Mouse (Mus musculus): ENCODE measurements at regions not wholly inside any gene's neighbourhood (a gene's known extent, or its start where the extent isn't known, plus 50 kb on each side); places are given as distances from the start of the nearest gene placed in this dataset.

DNA sequence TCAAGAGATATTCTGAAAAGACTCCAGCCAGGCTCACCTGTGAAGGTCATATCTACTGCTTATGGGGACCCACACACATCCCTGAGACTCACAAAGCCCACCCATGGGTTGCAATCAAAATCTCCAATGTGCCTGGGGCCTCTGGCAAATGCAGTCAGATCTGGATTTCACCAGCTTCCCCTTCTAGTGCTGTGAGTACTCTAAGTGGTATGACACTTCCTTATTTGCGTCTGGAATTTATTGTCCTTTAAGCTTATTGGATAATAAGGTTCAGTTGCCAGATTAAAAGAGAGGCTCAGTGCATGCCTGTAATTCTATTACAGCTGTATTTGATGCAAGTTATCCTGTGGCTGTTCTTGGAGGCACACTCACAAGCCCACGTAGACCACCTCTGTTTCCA, 206.3 kb upstream of the Foxq1 start:
- no peak overlapping the region for H3K9ac ChIP-seq (replicated peaks)
- no peaks in the 10 kb centered on the region for H3K36me3 ChIP-seq (replicated peaks; ENCODE audit: control insufficient read depth, insufficient read depth, low read depth)
- no peak overlapping the region for H3K27ac ChIP-seq
- ATAC-seq (ENCODE audit: insufficient read depth) (no peak), DNase-seq (ENCODE audit: low read depth in 3 of 3, low spot score in 3 of 3) (no peak)
- no peaks in the 10 kb centered on the region for H3K4me1 ChIP-seq (replicated peaks; ENCODE audit: control insufficient read depth in 2 of 2, insufficient read depth in 2 of 2, low read length in 1 of 2)
- TF ChIP-seq EP300 (IDR thresholded peaks at IDR 0.05; ENCODE audit: low read depth) = no peak
- TF ChIP-seq CTCF (IDR thresholded peaks at IDR 0.05; ENCODE audit: low read depth) = no peak
- H3K4me3 ChIP-seq (ENCODE audit: insufficient read depth in 1 of 2, low read depth in 2 of 2, low read length in 2 of 2) = no peak overlapping the region
- no peaks in the 10 kb centered on the region for H3K9me3 ChIP-seq (ENCODE audit: control insufficient read depth, low read length)
- 31% methylated on average over 2 of the region's 2 CpGs for WGBS (ENCODE audit: insufficient replicate concordance)
- H3K27me3 ChIP-seq (ENCODE audit: control insufficient read depth, insufficient read depth, low read length) = no peaks in the 10 kb centered on the region
- H3K4me2 ChIP-seq (ENCODE audit: low read depth) = no peak overlapping the region

GRCm38 (mm10) chr13:31351481-31351880, 204.5 kb upstream of the Foxq1 start:
- Histone ChIP-seq H3K36me3 (replicated peaks; ENCODE audit: control insufficient read depth, insufficient read depth, low read depth) (no peaks in the 10 kb centered on the region), H3K4me2 (ENCODE audit: low read depth) (no peak overlapping the region), H3K4me3 (ENCODE audit: insufficient read depth in 1 of 2, low read depth in 2 of 2, low read length in 2 of 2) (no peak overlapping the region), H3K9me3 (ENCODE audit: control insufficient read depth, low read length) (no peaks in the 10 kb centered on the region), H3K27me3 (ENCODE audit: control insufficient read depth, insufficient read depth, low read length) (no peaks in the 10 kb centered on the region), H3K4me1 (replicated peaks; ENCODE audit: control insufficient read depth in 2 of 2, insufficient read depth in 2 of 2, low read length in 1 of 2) (no peaks in the 10 kb centered on the region), H3K27ac (no peak overlapping the region), H3K9ac (replicated peaks) (no peak overlapping the region)
- TF ChIP-seq CTCF (IDR thresholded peaks at IDR 0.05; ENCODE audit: low read depth) = no peak
- no peak for TF ChIP-seq EP300 (IDR thresholded peaks at IDR 0.05; ENCODE audit: low read depth)
- DNase-seq (ENCODE audit: low read depth in 3 of 3, low spot score in 3 of 3) (no peak), ATAC-seq (ENCODE audit: insufficient read depth) (no peak)

GRCm38 (mm10) chr13:31352825-31353224, 203.1 kb upstream of the Foxq1 start:
- Histone ChIP-seq H3K9ac (replicated peaks) (no peak overlapping the region), H3K36me3 (replicated peaks; ENCODE audit: control insufficient read depth, insufficient read depth, low read depth) (no peaks in the 10 kb centered on the region), H3K4me2 (ENCODE audit: low read depth) (no peak overlapping the region), H3K27me3 (ENCODE audit: control insufficient read depth, insufficient read depth, low read length) (no peaks in the 10 kb centered on the region), H3K4me3 (ENCODE audit: insufficient read depth in 1 of 2, low read depth in 2 of 2, low read length in 2 of 2) (no peak overlapping the region), H3K4me1 (replicated peaks; ENCODE audit: control insufficient read depth in 2 of 2, insufficient read depth in 2 of 2, low read length in 1 of 2) (no peaks in the 10 kb centered on the region), H3K27ac (no peak overlapping the region), H3K9me3 (ENCODE audit: control insufficient read depth, low read length) (no peaks in the 10 kb centered on the region)
- TF ChIP-seq CTCF (IDR thresholded peaks at IDR 0.05; ENCODE audit: low read depth) = peak; percentile 24
- no peak for TF ChIP-seq EP300 (IDR thresholded peaks at IDR 0.05; ENCODE audit: low read depth)
- DNase-seq (ENCODE audit: low read depth in 3 of 3, low spot score in 3 of 3) = no peak
- no peak for ATAC-seq (ENCODE audit: insufficient read depth)
- 46% methylated on average over 5 of the region's 5 CpGs for WGBS (ENCODE audit: insufficient replicate concordance)

DNA sequence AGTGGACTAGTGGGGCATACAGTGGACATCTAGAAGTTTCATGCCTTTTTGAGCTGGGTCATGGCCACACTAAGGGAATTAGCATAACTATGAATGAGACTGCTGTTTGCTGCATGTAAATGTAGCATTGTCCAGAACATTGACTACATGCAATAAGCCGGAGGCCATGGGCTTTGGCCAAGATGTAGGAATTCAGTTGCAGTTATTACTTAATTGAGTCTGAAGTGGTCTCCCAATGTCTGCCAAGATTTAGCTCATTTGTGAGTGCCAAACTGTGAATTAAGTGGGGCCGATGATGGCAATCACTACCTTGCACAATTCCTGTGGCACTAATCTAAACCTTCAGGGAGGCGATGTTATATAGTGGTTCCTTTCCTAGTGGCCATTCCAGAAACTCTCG, 196.6 kb upstream of the Foxq1 start:
- ATAC-seq (ENCODE audit: insufficient read depth) = no peak

GRCm38 (mm10) chr13:31362386-31362785, 193.5 kb upstream of the Foxq1 start:
- Histone ChIP-seq H3K27ac (no peak overlapping the region), H3K4me3 (ENCODE audit: insufficient read depth in 1 of 2, low read depth in 2 of 2, low read length in 2 of 2) (no peak overlapping the region), H3K27me3 (ENCODE audit: control insufficient read depth, insufficient read depth, low read length) (no peaks in the 10 kb centered on the region), H3K9me3 (ENCODE audit: control insufficient read depth, low read length) (no peaks in the 10 kb centered on the region), H3K9ac (replicated peaks) (no peak overlapping the region), H3K4me1 (replicated peaks; ENCODE audit: control insufficient read depth in 2 of 2, insufficient read depth in 2 of 2, low read length in 1 of 2) (no peaks in the 10 kb centered on the region), H3K4me2 (ENCODE audit: low read depth) (no peak overlapping the region), H3K36me3 (replicated peaks; ENCODE audit: control insufficient read depth, insufficient read depth, low read depth) (no peaks in the 10 kb centered on the region)
- TF ChIP-seq CTCF (IDR thresholded peaks at IDR 0.05; ENCODE audit: low read depth) = no peak
- no peak for TF ChIP-seq EP300 (IDR thresholded peaks at IDR 0.05; ENCODE audit: low read depth)
- ATAC-seq (ENCODE audit: insufficient read depth) (no peak), DNase-seq (ENCODE audit: low read depth in 3 of 3, low spot score in 3 of 3) (no peak)
- WGBS (ENCODE audit: insufficient replicate concordance) = 13% methylated on average over 3 of the region's 3 CpGs

More for the DNA sequence above, 196.6 kb upstream of the Foxq1 start:
- no peaks in the 10 kb centered on the region for H3K27me3 ChIP-seq (ENCODE audit: control insufficient read depth, insufficient read depth, low read length)
- no peak overlapping the region for H3K4me2 ChIP-seq (ENCODE audit: low read depth)
- no peak overlapping the region for H3K4me3 ChIP-seq (ENCODE audit: insufficient read depth in 1 of 2, low read depth in 2 of 2, low read length in 2 of 2)
- H3K36me3 ChIP-seq (replicated peaks; ENCODE audit: control insufficient read depth, insufficient read depth, low read depth) = no peaks in the 10 kb centered on the region
- no peak for DNase-seq (ENCODE audit: low read depth in 3 of 3, low spot score in 3 of 3)
- no peaks in the 10 kb centered on the region for H3K9me3 ChIP-seq (ENCODE audit: control insufficient read depth, low read length)
- H3K27ac ChIP-seq = no peak overlapping the region
- TF ChIP-seq EP300 (IDR thresholded peaks at IDR 0.05; ENCODE audit: low read depth) (no peak), CTCF (IDR thresholded peaks at IDR 0.05; ENCODE audit: low read depth) (no peak)
- WGBS (ENCODE audit: insufficient replicate concordance) = 59% methylated on average over 4 of the region's 4 CpGs
- no peak overlapping the region for H3K9ac ChIP-seq (replicated peaks)
- H3K4me1 ChIP-seq (replicated peaks; ENCODE audit: control insufficient read depth in 2 of 2, insufficient read depth in 2 of 2, low read length in 1 of 2) = no peaks in the 10 kb centered on the region
